Mouse (Mus musculus) natural killer cell, adult 2 months (primary cell): ENCODE measurements around the gene Lamtor3.
"Not testable (repeated sequence)": the region's sequence is repeated elsewhere in the genome, so short reads cannot be mapped to it uniquely, and the experiment has no call there.

ENCODE experiments used
- DNase-seq, 2 experiments: peaks; one replicate each; pipeline ENCODE4 v3.0.0; 2022; ENCODE audit warnings: low spot score in 2 of 2

Lamtor3 gene

GRCm38 (mm10) chr3:137918172-137918931, at the start of gene Lamtor3:
Gene Lamtor3 (plus strand): TSS chr3:137918506.
- peak; percentile 82 to 87 for DNase-seq

DNA sequence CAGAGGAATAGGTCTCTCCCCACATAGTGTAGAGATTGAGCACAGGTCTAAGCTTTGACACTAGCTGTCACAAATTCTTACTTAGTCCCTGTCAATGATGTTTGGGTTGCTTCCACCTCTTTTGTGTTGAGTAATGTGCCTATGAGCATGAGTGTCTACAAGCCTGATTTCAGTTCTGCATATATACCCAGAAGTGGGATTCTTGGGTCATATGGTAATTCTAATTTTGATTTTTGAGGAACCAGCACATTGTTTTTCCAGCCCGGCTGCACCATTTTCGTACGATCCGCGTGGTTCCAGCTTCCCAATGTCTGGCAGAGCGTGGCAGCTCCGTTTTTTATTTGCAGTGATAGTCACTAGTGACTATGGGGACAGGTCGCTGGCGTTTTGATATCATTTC, 48.9 kb upstream of the Lamtor3 start:
- no peak for DNase-seq

DNA sequence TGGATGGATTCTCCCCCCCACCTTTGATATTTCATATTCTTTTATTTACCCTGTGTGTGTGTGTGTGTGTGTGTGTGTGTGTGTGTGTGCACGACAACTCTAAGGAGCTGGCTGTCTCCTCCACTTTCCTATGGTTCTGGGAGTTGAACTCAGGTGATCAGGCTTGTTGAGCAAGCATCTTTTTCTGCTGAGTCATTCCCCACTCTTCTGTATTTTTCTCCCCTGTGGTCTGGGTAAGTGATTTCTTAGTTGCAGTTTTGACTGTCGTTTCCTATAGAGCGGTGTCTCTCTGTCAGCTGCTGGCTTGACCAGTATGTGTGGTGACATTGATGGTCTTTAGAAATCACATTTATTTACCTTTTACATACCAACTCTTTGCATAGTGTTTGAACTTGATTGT, 39.0 kb upstream of the Lamtor3 start:
- no peak for DNase-seq

DNA sequence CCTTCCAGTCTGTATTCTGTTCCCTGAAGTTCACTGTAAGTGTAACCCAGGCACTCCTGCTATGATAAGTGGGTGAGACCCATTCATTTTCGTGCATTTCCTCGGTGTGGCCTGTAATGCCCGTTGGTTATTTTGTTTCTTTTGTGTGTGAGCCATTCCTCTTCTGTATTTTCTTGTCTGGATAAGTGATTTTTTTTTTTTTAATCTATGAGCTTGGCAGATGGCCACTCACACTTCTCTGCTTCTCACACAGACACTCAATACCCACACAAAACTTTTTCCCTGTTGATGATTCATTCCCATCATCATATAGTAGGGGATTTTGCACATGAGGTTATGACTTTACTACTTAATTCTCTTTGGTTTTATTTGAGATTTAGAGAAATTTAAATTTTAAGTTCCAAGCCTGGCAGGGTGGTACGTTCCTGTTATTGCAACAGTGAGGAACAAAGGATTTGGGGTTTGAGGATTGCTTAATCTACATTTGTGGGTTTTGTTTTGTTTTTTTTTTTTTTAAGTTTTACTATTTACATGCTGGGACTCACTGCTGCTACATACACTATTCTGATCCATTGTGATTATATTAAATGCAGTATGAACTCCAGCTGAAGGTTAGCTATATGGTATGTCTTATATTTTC, 38.1 kb upstream of the Lamtor3 start:
- no peak for DNase-seq

- DNase-seq = no peak
These were observed 37.2 kb upstream of the Lamtor3 start for GRCm38 (mm10) chr3:137881093-137881492.

DNA sequence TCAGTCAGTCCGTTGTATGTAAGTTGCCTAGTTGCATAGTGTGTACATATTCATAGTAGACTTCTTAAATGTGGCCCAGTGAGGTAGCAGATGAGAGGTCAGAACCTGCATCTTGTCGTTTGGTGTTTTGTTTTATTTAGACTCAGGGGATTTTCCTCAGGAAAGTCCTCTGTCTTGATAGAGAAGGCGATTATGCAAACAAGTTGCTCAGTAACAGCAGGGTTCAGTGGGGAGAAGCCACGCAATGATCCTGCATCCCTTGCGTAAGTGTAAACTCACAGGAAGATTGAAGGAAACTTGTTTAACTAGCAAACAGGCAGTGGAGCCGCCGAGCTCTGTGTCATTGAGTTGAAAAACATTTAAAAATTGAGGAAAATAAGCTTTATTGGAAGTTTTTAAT, 30.3 kb upstream of the Lamtor3 start:
- DNase-seq = no peak

DNA sequence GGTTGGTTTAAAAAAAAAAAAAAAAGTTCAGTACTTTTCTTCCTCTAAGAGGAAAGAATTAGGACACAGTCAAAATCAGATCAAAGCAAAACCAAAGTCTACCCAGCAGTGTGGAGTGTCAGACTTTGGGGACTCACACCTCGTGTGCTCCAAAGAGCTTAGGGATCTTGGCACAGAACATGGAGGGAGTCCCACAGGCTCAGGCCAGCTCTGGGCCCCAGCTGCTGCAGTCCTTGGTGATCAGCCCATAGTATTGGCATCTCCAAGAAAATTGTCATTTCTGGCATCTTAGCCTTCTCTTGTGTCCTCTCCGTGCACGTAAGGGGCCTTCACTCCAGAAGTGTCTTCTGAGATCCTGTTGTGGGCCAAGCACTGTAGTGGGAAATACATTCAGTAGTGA, 27.2 kb upstream of the Lamtor3 start:
- no peak for DNase-seq

DNA sequence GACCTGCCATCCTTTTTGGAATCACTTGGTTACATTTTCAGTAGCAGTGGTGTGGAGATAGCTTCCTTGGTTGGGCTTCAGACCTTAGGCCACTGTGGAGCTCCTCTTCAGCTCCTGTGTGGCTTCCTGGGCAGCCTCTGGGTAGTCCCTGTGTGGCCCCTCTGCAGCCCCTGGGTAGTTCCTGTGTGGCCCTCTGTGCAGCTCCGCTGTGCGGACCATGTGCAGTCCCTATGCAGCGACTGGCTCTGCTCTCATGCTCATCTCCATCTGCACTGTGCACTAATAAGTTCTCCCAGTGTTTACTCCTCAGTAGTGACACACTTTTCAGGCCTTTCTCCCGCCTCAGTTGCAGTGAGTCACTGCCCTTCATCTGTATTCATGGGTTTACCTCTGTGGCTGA, 26.2 kb upstream of the Lamtor3 start:
- no peak for DNase-seq

DNA sequence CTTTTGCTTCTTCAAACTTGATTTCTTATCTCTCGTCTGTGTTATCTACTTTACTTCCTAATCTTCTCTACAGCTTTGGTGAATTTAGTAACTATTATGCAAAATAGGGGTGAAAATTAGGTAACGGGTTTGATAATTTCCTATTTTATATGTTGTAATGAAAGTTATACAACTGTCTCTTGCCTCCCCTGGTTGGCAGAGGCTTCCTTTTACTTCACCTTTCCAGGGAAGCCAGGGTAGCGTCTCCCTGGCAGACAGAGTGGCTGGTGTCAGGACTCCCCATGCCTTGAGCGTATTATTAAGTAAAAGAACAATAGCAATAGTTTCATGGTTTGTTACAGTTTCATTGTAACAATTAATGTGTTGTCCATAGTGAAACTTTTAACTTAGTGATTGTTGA, 24.5 kb upstream of the Lamtor3 start:
- DNase-seq = no peak

DNA sequence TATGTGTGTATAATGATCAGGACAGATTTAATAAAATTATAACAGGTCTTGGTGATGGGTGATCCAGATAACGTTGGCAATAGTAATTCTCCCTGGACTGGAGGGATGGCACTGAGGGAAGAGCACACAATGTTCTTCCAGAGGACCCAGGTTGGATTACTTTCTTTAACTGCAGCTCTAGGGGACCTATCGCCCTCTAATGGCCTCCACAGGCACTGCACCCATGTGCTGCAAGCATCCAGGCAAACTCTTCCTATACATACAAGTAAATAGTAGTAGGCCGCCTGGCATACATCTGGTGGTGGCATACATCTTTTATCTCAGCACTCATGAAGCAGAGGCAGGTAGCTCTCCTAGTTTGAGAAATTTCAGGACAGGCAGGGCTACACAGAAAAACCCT, 23.1 kb upstream of the Lamtor3 start:
- peak in 1 of 2 experiments; percentile 10 for DNase-seq

GRCm38 (mm10) chr3:137896386-137896785, 21.9 kb upstream of the Lamtor3 start:
- no peak for DNase-seq

- no peak for DNase-seq
These were observed 21.4 kb upstream of the Lamtor3 start for GRCm38 (mm10) chr3:137896867-137897266.

DNA sequence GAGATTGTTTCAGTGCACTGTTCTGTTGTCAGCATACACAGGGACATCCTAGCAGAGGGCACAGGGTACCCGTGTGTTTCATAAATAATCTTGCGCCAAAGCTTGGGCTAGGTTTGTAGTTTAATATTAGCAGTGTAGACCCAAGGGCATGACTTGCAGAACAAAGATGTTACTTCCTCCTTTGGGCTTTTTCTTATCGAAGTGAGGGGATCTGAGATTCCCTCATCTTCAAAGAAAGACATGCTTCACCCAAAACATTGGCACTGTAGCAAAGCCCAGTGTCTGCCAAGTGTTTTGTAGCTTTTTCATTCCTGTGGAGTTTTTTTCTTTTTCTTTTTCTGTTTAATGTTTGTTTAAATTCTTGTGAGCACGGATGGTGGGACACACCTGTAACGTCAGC, 20.6 kb upstream of the Lamtor3 start:
- DNase-seq = no peak

DNA sequence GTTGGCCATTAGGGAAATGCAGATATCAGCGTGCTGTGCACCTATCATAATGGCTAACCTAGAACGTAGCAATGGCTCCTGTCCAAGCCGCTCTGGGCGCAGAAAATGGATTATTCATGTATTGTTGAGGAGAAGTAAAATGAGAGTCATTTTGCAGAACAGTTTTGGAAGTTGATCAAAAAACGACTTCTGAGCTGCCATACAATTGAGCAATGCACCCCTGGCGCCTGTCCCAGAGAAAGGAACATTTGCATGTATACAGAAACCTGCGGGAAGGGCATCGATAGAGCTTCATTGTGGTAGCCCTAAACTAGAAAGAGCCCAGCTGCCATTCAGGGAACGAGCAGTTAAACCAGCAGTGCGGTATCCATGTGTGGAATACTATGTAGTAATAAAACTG, 18.2 kb upstream of the Lamtor3 start:
- no peak for DNase-seq

DNA sequence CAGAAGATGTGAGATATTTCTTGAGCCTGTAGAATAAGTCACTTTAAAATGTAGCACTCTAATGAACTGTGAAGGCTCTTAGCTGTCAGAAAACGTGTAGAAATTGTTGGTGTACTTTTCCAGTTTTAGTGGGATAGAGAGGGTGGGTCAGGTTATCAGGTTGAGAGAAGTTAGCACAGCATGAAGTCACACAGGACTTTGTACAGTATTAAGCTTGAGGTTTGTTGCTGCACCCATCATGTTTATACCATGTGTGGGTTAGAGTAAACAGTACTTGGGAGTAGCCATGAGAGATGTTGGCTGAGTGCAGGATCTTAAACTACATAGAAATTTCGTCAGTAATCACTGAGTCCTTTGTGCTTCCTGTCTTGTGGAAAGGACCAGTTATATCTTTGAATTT, 5.2 kb upstream of the Lamtor3 start:
- no peak for DNase-seq

GRCm38 (mm10) chr3:137914567-137914966, 3.7 kb upstream of the Lamtor3 start:
- DNase-seq = not testable (repeated sequence)

DNA sequence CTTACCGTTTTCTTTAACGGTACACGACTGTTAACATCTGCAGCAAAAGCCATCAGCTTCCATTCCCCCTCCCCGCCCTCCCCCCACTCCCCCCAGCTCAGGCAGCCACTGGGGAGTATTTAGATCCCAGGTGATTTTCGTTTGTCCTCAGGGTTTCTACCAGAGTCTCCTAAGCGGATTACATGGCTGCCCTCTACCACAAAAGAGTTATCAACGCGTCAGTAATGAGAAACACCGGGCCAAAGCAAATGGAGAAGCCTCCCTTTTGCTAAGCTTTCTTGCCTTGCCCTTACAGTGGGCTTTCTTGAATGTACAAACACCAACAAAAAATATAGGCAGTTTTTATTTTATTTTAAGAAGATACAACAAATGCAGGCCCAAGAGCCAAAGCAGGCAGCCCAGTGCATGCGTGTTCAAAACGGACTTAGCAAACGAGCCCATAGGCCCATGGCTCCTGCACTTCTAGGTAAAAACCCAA, 573 bp upstream of the Lamtor3 start:
- DNase-seq = no peak

GRCm38 (mm10) chr3:137918932-137919311, 616 bp downstream of the Lamtor3 start:
- peak in 1 of 2 experiments; percentile 1 for DNase-seq

GRCm38 (mm10) chr3:137919398-137919797, 1.1 kb downstream of the Lamtor3 start:
- no peak for DNase-seq

DNA sequence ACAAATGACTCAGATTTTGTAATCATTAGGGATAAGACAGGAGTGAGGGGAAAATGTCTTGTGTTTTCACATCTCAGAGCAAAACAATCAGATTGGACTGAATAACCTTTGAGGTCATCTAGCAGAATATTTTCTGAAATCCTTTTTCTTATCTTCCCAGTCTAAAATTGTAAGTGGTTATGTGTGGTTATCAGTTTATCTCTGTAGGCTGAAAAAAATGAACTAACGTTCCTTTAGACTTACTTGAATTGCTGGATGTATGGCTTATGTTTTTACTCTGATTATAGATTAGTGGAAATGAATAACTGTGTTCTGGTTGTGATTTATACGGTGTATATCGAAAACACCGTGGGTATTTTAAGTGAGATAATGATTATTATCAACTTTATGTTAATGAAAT, 2.3 kb downstream of the Lamtor3 start:
- no peak for DNase-seq

DNA sequence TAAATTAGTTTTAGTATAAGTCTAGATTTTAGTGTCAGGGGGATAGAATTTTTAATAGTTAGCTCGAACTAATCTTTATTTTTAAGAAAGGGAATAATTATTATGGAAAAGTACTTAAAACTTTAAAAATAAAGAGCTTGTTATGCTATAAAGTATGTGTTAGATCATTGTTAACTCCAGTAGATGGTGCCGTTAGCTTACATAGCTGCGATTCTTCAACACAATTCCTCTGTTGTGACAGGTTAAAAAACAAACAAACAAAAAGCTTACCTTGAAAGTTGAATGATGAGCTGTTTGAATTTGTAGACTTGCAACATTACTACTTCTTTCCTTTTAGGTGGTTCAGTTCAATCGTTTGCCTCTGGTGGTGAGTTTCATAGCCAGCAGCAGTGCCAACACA, 8.7 kb downstream of the Lamtor3 start:
- DNase-seq = no peak

GRCm38 (mm10) chr3:137929940-137930339, 11.6 kb downstream of the Lamtor3 start:
- no peak for DNase-seq

DNA sequence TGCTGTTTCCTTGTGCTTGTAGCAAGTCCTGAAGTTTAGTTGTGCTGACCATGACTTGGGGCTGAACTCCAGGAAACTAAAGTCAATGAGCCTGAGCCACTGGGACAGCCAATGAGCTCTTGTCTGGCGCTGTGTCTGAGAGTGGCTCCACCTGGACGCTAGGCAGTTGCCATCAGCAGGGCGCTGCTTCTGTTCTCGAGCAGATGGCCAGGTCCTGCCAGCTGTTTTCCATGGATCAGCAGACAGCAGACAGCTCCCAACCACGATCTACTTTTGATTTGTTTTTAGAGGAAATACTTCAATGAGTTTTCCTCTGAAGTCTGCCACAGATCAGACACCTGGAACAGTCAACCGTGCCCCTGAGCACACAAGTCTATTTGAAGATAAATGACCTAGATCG, 14.4 kb downstream of the Lamtor3 start:
- DNase-seq = no peak
